17 mouse cellular contexts compared by ENCODE assay signal in genomic region chr8:34441756-34442155, GRCm38 (mm10).
DNase-seq lines count a peak whose midpoint lies in the region; ATAC-seq and TF ChIP-seq lines count a peak whose summit lies in the region.
"Had no signal": no experiment of that assay in that cellular context is flagged by ENCODE, and none has a peak within 500 bp of the region (broad histone marks: within the 10 kb centered on the region; RNA-seq: fewer than 3 reads in every experiment).

No protein-coding gene starts in this region.

- H3K4me3 ChIP-seq in forebrain, embryonic 11.5 days (ENCODE audit: low read depth, low read length) = no peak overlapping the region
- H3K4me3 ChIP-seq in forebrain, postnatal 0 days (ENCODE audit: low read depth, low read length) = no peak overlapping the region
- H3K4me3 ChIP-seq in midbrain, embryonic 15.5 days = no peak overlapping the region
- H3K4me3 ChIP-seq in midbrain, embryonic 13.5 days (replicated peaks) = no peak overlapping the region
- H3K4me3 ChIP-seq in myocyte = no peak overlapping the region
- H3K4me3 ChIP-seq: embryonic facial prominence, embryonic 13.5 days; heart, embryonic 12.5 days; hindbrain, embryonic 10.5 days had no signal

- no peak overlapping the region for H3K4me2 ChIP-seq in forebrain, embryonic 11.5 days (ENCODE audit: low read depth, low read length, severe bottlenecking)
- H3K4me2 ChIP-seq in forebrain, postnatal 0 days (ENCODE audit: low read depth) = no peak overlapping the region
- no peak overlapping the region for H3K4me2 ChIP-seq in midbrain, embryonic 15.5 days
- H3K4me2 ChIP-seq in midbrain, embryonic 13.5 days (replicated peaks) = no peak overlapping the region
- no peak overlapping the region for H3K4me2 ChIP-seq in myocyte (ENCODE audit: low read depth)
- H3K4me2 ChIP-seq: embryonic facial prominence, embryonic 13.5 days; heart, embryonic 12.5 days; hindbrain, embryonic 14.5 days had no signal

- no peaks in the 10 kb centered on the region for H3K4me1 ChIP-seq in forebrain, embryonic 11.5 days (replicated peaks; ENCODE audit: control insufficient read depth, insufficient read depth, low read length)
- 0 out of 2 replicates have a peak, but pooled peaks cover 3% of the 10 kb centered on the region for H3K4me1 ChIP-seq in forebrain, postnatal 0 days (ENCODE audit: insufficient read depth)
- H3K4me1 ChIP-seq in midbrain, embryonic 15.5 days = no peaks in the 10 kb centered on the region
- H3K4me1 ChIP-seq in midbrain, embryonic 13.5 days (replicated peaks) = no peaks in the 10 kb centered on the region
- H3K4me1 ChIP-seq: embryonic facial prominence, embryonic 13.5 days; heart, embryonic 12.5 days had no signal

- no peak for TF ChIP-seq CTCF in forebrain, postnatal 0 days (IDR thresholded peaks at IDR 0.05; ENCODE audit: low read depth)

- no peak for ATAC-seq in forebrain, embryonic 11.5 days (replicated peaks; ENCODE audit: low FRiP score)
- ATAC-seq in forebrain, postnatal 0 days = no peak
- ATAC-seq in midbrain, embryonic 15.5 days (replicated peaks) = peak; percentile 39; the same call in 1 of the 2 replicates
- no peak for ATAC-seq in midbrain, embryonic 13.5 days

- H3K27ac ChIP-seq in forebrain, embryonic 11.5 days (ENCODE audit: low read depth, low read length) = no peak overlapping the region
- H3K27ac ChIP-seq in forebrain, postnatal 0 days (ENCODE audit: low read depth, low read length) = no peak overlapping the region
- H3K27ac ChIP-seq in midbrain, embryonic 15.5 days = no peak overlapping the region
- no peak overlapping the region for H3K27ac ChIP-seq in midbrain, embryonic 13.5 days
- H3K27ac ChIP-seq: embryonic facial prominence, embryonic 13.5 days; hindbrain, embryonic 10.5 days; hindbrain, embryonic 14.5 days had no signal

- no peak overlapping the region for H3ac ChIP-seq in myocyte (ENCODE audit: control insufficient read depth, insufficient read length)

- TF ChIP-seq POLR2A in myocyte (IDR thresholded peaks at IDR 0.05; ENCODE audit: insufficient read length, low read depth) = no peak

- no peaks in the 10 kb centered on the region for H3K9me3 ChIP-seq in forebrain, embryonic 11.5 days (ENCODE audit: control insufficient read depth, low read length)
- no peaks in the 10 kb centered on the region for H3K9me3 ChIP-seq in forebrain, postnatal 0 days (ENCODE audit: low read length)
- no peaks in the 10 kb centered on the region for H3K9me3 ChIP-seq in midbrain, embryonic 15.5 days
- H3K9me3 ChIP-seq in midbrain, embryonic 13.5 days = no peaks in the 10 kb centered on the region
- H3K9me3 ChIP-seq: embryonic facial prominence, embryonic 13.5 days; heart, embryonic 12.5 days; hindbrain, embryonic 10.5 days had no signal

- H3K79me2 ChIP-seq in myocyte (ENCODE audit: control insufficient read depth, insufficient read depth) = no peaks in the 10 kb centered on the region

- no peak overlapping the region for H3K9ac ChIP-seq in forebrain, embryonic 11.5 days (ENCODE audit: low read length)
- no peak overlapping the region for H3K9ac ChIP-seq in forebrain, postnatal 0 days
- no peak overlapping the region for H3K9ac ChIP-seq in midbrain, embryonic 15.5 days
- H3K9ac ChIP-seq in midbrain, embryonic 13.5 days (replicated peaks) = no peak overlapping the region
- H3K9ac ChIP-seq: embryonic facial prominence, embryonic 13.5 days; heart, embryonic 12.5 days; hindbrain, embryonic 14.5 days had no signal

- H3K36me3 ChIP-seq in forebrain, embryonic 11.5 days (ENCODE audit: control insufficient read depth, insufficient read depth, low read length) = no peaks in the 10 kb centered on the region
- no peaks in the 10 kb centered on the region for H3K36me3 ChIP-seq in forebrain, postnatal 0 days (ENCODE audit: insufficient read depth)
- H3K36me3 ChIP-seq in midbrain, embryonic 15.5 days (replicated peaks) = no peaks in the 10 kb centered on the region
- no peaks in the 10 kb centered on the region for H3K36me3 ChIP-seq in midbrain, embryonic 13.5 days
- no peaks in the 10 kb centered on the region for H3K36me3 ChIP-seq in myocyte (ENCODE audit: control insufficient read depth, insufficient read depth)
- H3K36me3 ChIP-seq: embryonic facial prominence, embryonic 13.5 days; heart, embryonic 12.5 days; hindbrain, embryonic 10.5 days had no signal

- DNase-seq in forebrain, embryonic 11.5 days (ENCODE audit: low spot score) = peak; percentile 24
- DNase-seq in forebrain, postnatal 0 days = no peak
- DNase-seq in gastrocnemius, adult 18-20 months (ENCODE audit: low spot score) = peak; percentile 30
- no peak for DNase-seq in gastrocnemius, postnatal 4 days (ENCODE audit: low spot score in 2 of 2)
- DNase-seq: adrenal gland, postnatal 10 days; B cell, adult 2 months; cerebellum, adult 18-20 months; cerebellum, adult 9-11 months; cerebellum, postnatal 36 days; gastrocnemius, postnatal 14 days had no signal

- H3K27me3 ChIP-seq in forebrain, embryonic 11.5 days (ENCODE audit: control insufficient read depth, insufficient read depth, low read length) = no peaks in the 10 kb centered on the region
- no peaks in the 10 kb centered on the region for H3K27me3 ChIP-seq in forebrain, postnatal 0 days (ENCODE audit: insufficient read depth, low read length)
- H3K27me3 ChIP-seq in midbrain, embryonic 15.5 days (replicated peaks) = no peaks in the 10 kb centered on the region
- no peaks in the 10 kb centered on the region for H3K27me3 ChIP-seq in midbrain, embryonic 13.5 days
- H3K27me3 ChIP-seq in myocyte (ENCODE audit: control insufficient read depth, insufficient read depth, insufficient read length) = no peaks in the 10 kb centered on the region
- H3K27me3 ChIP-seq: embryonic facial prominence, embryonic 13.5 days; heart, embryonic 12.5 days had no signal

- WGBS in forebrain, embryonic 11.5 days = 71% methylated on average over 3 of the region's 3 CpGs
- 45% methylated on average over 3 of the region's 3 CpGs for WGBS in forebrain, postnatal 0 days
- WGBS in midbrain, embryonic 15.5 days = 43% methylated on average over 3 of the region's 3 CpGs
- WGBS in midbrain, embryonic 13.5 days = 43% methylated on average over 3 of the region's 3 CpGs

TF ChIP-seq in myocyte, 11 proteins besides CTCF, POLR2A, EP300 and RAD21:
- TF ChIP-seq REST (IDR thresholded peaks at IDR 0.05; ENCODE audit: insufficient read depth, insufficient read length) = no peak
- TF ChIP-seq TCF3 (IDR thresholded peaks at IDR 0.05; ENCODE audit: insufficient read length, low read depth) = no peak
- peak in 2 of 3 experiments; percentile 21 to 29 for TF ChIP-seq MYOG (IDR thresholded peaks at IDR 0.05; ENCODE audit: control insufficient read depth in 1 of 3, insufficient read depth in 1 of 3, insufficient read length in 2 of 3, low read depth in 2 of 3)
- TF ChIP-seq MYOD1 (IDR thresholded peaks at IDR 0.05; ENCODE audit: control insufficient read depth in 1 of 3, insufficient read length in 2 of 3, low read depth in 2 of 3) = peak; percentile 88 to 91 (median 90)
- no peak for TF ChIP-seq POLR2AphosphoS2 (IDR thresholded peaks at IDR 0.05; ENCODE audit: insufficient read length, low read depth)
- no peak for TF ChIP-seq MAX (IDR thresholded peaks at IDR 0.05; ENCODE audit: low read depth)

Comparison
In these comparisons a context has a peak if more than half of its experiments do, and no peak if none do; other contexts are left out.
1. DNase-seq: peak in forebrain, embryonic 11.5 days (single experiment) and gastrocnemius, adult 18-20 months (single experiment); none in forebrain, postnatal 0 days (single experiment) and gastrocnemius, postnatal 4 days (0 of 2).